Mouse (Mus musculus) ovary, postnatal 36 days (tissue): Measurements from ENCODE around the gene Gm3409.
"Not testable (repeated sequence)": the region's sequence is repeated elsewhere in the genome, so short reads cannot be mapped to it uniquely, and the experiment has no call there.

Experiments
- DNase-seq: peaks from one replicate; pipeline ENCODE4 v3.0.0; 2022; ENCODE audit warnings: low spot score, mixed read lengths

The Gm3409 gene

DNA sequence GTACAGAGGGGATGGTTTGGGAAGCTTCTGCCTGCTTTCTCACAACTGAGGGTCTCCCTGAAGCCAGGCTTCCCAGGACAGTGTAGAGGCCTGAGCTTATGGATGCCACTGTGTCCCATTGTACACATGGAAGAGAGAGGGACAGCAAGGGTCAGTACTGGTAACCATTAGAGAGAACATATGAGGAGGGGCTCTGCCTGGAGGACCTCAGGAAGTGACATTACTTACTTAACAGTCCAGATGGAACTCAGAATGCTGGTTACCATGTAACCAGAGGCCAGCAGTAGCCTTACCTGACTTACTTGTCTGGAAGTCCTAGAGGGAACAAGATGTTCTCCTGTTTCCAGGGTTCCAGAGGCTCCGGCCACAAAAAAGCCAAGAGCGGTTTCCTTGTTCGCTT is at the start of gene Gm3409:
Gm3409 (plus strand) TSS at position 301 of the 400 bp plus-strand sequence.
- not testable (repeated sequence) for DNase-seq

DNA sequence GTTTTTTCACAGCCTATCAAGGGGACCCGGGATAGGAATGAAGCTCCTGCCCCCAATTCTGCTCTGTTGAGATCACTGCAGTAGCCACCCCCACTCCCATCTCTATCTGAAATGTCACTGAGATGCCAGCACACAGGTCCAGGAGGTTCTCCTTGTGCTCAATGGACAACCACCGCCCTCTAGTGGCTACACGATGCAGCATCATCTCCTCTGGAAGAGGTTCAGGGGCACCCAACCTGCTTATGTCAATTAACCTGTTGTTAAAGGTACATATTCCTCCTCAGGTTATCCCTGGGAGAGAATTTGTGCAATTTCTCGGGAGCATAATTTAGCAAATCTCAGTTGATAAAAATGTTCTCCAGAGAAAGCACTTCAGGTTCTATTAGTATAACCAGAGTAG is 48.5 kb upstream of the Gm3409 start:
- DNase-seq, result peak; percentile 12

DNA sequence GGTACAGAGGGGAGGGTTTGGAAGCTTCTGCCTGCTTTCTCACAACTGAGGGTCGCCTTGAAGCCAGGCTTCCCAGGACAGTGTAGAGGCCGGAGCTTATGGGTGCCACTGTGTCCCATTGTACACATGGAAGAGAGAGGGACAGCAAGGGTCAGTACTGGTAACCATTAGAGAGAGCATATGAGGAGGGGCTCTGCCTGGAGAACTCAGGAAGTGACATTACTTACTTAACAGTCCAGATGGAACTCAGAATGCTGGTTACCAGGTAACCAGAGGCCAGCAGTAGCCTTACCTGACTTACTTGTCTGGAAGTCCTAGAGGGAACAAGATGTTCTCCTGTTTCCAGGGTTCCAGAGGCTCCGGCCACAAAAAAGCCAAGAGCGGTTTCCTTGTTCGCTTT is 46.4 kb upstream of the Gm3409 start, which contains the start of gene Gm6370:
Gm6370 (plus strand) TSS at position 301 of the 400 bp plus-strand sequence.
- not testable (repeated sequence) for DNase-seq

DNA sequence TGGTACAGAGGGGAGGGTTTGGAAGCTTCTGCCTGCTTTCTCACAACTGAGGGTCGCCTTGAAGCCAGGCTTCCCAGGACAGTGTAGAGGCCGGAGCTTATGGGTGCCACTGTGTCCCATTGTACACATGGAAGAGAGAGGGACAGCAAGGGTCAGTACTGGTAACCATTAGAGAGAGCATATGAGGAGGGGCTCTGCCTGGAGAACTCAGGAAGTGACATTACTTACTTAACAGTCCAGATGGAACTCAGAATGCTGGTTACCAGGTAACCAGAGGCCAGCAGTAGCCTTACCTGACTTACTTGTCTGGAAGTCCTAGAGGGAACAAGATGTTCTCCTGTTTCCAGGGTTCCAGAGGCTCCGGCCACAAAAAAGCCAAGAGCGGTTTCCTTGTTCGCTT is 35.3 kb upstream of the Gm3409 start, which contains the start of gene 4930449I24Rik:
4930449I24Rik (plus strand) TSS at position 301 of the 400 bp plus-strand sequence.
- not testable (repeated sequence) for DNase-seq

DNA sequence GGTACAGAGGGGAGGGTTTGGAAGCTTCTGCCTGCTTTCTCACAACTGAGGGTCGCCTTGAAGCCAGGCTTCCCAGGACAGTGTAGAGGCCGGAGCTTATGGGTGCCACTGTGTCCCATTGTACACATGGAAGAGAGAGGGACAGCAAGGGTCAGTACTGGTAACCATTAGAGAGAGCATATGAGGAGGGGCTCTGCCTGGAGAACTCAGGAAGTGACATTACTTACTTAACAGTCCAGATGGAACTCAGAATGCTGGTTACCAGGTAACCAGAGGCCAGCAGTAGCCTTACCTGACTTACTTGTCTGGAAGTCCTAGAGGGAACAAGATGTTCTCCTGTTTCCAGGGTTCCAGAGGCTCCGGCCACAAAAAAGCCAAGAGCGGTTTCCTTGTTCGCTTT is 23.6 kb upstream of the Gm3409 start, which contains the start of gene Gm3402:
Gm3402 (plus strand) TSS at position 301 of the 400 bp plus-strand sequence.
- DNase-seq, result not testable (repeated sequence)

DNA sequence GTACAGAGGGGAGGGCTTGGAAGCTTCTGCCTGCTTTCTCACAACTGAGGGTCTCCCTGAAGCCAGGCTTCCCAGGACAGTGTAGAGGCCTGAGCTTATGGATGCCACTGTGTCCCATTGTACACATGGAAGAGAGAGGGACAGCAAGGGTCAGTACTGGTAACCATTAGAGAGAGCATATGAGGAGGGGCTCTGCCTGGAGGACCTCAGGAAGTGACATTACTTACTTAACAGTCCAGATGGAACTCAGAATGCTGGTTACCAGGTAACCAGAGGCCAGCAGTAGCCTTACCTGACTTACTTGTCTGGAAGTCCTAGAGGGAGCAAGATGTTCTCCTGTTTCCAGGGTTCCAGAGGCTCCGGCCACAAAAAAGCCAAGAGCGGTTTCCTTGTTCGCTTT is 11.9 kb upstream of the Gm3409 start, which contains the start of gene Gm3404:
Gm3404 (plus strand) TSS at position 301 of the 400 bp plus-strand sequence.
- DNase-seq, result not testable (repeated sequence)

DNA sequence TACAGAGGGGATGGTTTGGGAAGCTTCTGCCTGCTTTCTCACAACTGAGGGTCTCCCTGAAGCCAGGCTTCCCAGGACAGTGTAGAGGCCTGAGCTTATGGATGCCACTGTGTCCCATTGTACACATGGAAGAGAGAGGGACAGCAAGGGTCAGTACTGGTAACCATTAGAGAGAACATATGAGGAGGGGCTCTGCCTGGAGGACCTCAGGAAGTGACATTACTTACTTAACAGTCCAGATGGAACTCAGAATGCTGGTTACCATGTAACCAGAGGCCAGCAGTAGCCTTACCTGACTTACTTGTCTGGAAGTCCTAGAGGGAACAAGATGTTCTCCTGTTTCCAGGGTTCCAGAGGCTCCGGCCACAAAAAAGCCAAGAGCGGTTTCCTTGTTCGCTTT is 18.4 kb downstream of the Gm3409 start, which contains the start of gene Gm3415:
Gm3415 (plus strand) TSS at position 301 of the 400 bp plus-strand sequence.
- not testable (repeated sequence) for DNase-seq

DNA sequence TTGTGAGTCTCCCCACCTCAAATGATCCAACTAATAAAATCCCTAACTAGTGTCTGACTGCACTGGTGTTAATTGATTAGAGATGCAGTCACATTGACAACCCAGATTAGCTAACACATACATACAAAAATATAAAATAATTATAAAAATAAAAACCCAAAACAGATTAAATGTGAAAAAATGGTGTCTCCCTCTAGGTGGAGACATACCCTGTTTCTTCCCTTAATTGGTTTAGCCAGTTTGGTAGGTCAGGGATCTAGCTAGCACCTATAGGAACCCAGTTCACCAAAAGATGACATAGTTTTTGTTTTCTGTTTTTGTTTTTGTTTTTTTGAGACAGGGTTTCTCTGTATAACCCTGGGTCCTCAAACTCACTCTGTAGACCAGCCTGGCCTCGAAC is 26.8 kb downstream of the Gm3409 start:
- no peak for DNase-seq

DNA sequence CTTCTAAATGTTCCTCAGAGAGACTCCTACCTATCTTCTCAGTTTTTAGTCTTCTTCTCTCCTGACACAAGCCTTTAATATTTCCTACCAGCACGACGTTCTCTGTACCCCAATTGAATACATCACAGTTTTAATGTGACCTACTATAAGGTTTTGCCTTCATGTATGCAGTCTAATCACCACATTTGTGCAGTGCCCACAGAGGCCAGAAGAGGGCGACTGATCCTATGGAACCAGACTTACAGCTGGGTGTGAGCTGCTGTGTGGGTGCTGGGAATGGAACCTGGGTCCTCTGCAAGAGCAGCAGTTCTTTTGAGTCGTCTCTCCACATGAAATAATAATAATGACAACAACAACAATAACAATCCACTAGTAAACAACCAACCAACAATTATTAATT is 29.6 kb downstream of the Gm3409 start:
- no peak for DNase-seq

DNA sequence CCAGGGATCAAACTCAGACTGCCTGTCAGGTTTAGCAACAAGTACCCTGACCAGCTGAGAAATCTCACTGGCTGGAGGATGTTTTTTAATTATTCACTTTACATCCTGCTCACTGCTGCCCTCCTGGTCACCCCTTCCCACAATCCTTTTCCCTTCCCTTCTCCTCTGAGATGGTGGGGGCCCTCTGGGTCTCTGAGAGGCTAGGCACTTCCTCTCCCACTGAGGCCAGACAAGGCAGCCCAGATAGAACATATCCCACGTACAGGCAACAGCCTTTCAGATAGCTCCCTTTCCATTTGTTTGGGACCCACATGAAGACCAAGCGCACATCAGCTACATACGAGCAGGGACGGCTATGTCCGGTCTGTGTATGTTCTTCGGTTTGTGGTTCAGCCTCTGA is 32.7 kb downstream of the Gm3409 start:
- not testable (repeated sequence) for DNase-seq

DNA sequence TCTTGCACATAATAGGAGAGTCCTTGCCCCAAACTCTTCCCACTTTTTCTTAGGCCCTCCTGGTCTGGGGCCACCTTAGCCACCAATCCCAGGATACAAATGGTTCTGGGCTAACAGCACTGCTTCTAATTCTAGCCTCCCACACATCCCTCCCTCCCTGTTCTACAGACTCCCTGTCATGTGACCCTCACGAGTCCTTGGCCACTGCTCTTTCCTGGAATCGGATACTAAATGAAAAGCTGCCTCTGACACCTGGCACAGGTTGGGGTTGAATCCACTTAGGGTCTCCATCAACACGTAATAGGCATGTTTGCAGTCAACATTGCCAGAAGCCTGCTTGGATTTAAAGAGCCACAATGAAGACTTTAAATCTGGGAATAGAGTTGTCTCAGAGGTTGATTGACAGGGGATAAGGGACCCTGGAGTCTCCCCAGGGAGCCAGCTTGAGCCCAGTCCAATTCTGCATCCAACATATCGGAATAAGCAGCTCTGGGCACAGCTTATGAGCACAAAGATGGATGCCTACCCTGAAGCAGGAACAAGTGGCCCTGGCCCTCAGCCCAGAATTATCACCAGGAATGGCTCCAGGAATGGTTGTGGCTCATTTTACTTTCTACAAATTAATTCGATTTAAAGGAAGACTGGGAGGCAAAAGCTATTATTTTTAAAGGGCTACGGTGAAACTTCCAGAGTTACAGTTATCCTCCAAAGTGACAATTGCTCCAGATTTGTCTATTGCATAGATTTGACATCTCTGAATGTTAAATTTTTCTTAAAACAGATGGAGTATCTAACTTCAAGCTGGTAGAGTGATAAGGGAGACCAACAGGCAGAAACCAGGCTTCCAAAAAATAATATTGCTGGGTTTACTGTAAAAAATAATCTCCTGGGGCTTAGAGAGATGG is 34.6 kb downstream of the Gm3409 start:
- not testable (repeated sequence) for DNase-seq

DNA sequence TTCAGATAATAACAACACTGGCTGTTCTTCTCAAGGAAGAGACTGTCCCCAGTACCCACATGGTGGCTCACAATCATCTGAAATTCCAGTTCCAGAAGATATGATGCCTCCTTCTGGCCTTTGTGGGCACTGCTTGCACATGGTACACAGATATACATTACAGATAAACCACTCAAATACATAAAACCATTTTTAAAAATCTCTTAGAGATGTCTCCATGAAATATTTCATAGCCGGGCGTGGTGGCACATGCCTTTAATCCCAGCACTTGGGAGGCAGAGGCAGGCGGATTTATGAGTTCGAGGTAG is 35.2 kb downstream of the Gm3409 start:
- not testable (repeated sequence) for DNase-seq

DNA sequence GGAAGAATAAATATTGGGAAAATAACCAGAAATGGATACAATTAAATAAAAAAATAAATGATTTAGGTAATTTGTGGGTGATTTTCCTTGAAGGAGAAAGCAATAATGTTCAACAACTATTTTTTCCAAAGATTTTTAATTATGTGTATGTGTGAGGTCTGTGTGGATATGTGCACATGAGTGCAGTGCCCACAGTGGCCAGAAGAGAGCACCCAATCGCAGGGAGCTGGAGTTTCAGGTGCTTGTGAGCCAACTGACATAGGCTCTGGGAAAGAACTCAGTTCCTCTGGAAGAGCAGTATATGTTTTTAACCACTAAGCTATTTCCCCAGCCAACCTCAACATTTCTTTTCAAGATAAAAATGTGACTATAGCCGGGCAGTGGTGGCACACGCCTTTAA is 39.2 kb downstream of the Gm3409 start:
- DNase-seq, result no peak

DNA sequence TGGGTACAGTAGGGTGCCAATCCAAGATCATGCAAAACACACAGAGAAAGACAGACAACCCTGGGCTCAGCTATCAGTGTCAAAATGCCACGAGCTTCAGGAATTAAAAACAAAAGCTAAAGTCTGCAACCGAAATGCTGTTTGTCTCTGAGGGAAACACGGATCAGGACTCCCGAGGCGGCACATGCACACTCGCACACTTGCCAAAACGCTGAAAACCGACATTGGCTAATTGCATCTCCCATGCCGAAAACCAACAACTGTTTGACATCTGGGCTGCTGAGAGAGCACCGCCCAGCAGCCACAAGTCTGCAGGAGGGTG is 46.7 kb downstream of the Gm3409 start:
- DNase-seq, result no peak

DNA sequence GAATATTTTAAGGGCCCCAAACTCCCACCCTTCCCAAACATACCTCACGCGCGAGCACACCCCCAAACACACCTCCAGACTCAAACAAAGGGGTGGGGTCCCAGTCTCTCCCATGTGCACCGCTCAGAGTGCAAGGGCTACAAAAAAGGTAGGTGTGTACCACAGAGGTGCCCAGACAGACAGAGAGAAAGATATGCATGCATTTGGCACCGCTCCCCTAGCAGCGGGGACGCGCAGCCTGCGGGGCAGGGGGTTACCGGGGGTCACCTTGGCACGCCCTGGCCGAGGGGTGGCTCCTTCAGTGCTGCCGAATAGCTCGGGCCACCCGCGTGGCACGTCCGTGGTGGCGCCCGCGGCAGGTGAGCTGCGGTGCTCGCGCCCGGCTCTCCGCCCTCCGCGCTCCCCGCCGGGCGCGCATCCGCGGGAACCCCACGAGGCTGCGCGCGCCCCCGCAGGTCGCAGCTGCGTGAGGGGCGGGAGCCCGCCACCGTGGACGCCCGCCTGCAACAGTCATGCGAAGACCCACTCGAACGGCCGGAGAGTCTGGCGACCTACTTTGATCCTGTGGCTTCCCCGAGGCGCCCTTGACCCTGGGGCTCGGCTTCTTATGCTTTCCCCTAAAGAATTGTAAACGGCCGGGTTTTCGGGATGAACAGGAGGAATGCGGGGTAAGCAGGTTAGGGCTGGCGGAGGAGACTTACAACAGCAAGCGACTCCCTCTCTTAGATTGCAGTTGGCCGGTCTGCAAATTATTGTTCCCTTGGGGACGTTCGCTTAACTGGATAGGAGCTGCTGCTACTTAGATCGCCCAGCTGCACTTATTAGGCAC is 47.2 kb downstream of the Gm3409 start, which contains the start of gene Gpr12:
Gpr12 (minus strand) TSS at position 762 of the 829 bp plus-strand sequence.
- no peak for DNase-seq

DNA sequence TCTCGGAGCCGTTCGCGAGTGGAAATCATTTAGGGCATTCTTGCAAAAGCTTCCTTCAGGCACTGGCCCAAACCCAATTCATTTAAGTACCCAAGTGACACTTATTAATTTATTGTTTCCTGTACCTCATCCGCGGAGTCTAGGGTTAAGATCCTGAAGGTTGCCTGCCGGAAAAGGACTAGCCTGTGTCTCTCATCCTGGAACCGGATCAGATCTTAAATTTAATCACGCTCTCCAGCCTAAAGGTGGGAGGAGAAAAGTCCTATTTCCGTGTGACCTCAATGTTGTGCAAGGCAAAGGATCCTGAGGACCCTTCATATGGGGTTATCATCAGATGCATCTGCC is 47.8 kb downstream of the Gm3409 start:
- no peak for DNase-seq

DNA sequence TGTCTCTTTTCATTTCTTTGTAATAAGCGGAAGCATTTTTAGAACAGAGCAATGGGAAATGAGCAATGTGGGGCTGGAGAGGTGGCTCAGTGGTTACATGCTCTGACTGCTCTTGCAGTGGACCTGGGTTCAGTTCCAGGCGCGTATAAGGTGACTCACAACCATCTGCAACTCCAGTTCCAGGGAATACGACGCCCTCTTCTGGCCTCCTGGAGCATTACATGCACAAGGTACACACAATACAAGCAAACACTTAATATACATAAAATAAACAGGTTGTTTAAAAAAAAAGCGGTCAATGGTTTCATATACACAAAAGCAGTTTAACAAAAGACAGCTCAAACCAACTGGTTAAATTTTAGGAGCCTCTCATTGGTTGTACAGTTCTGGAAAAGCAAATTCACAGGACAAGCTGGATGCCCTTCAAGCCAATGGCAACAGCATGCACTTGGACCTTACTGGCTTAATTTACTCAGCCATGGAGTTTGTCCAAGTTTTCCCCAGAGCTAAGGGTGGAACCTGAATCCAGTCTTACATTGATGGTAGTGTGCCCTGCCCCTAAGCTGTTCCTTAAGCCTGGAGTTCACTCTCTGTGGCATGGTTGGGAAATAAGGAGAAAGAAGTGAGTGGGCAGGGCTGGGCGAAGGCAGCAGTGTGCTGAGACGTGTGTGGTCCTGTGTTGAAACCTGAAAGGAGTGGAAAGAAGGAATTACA is 49.1 kb downstream of the Gm3409 start:
- DNase-seq, result no peak
